Mouse (Mus musculus) stomach, postnatal 0 days (tissue): ENCODE results near the gene Dhrs1.

ENCODE experiments used
- CTCF ChIP-seq: IDR thresholded peaks from 2 replicates; pipeline ENCODE4 v1.5.1; 2016; ENCODE audit warnings: antibody characterized with exemption, low read depth, mild to moderate bottlenecking, moderate library complexity
- EP300 ChIP-seq: optimal IDR thresholded peaks from 2 replicates; pipeline ENCODE3; 2016; ENCODE audit warnings: antibody characterized with exemption

DNA sequence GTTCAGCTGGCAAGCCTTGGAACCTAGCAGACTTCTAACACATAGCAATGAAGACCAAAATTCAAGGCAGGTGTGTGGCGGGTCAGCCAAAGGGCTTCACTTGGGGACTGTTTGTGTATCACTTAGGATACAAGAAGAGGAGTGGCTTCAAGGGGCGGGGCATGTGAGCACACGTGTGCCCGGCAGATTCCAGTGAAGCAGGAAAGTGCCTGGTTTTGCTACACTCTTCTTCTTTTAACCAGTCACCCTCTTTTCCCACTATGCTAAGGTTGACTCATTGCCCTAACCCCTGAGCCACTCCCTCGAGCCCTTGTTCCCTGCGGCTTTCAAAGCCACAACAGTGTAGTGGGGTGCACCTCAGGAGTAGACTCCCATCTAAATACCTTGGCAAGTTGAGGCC is 30.6 kb downstream of the Dhrs1 start:
- TF ChIP-seq EP300: no peak
- no peak for TF ChIP-seq CTCF
